Mouse (Mus musculus): ENCODE measurements around the gene Mfap1b. TPM values are rescaled to one million over a fixed set of nuclear protein-coding genes. Genes with fewer than 3 reads are reported as not detected.

Mfap1b gene
- polyA plus RNA-seq, 1 experiment from 2014 or later = 25.5 TPM

GRCm38 (mm10) chr2:121441800-121442199, 32.1 kb downstream of the Mfap1b start:
- Histone ChIP-seq H3K4me1 (replicated peaks; ENCODE audit: control insufficient read depth, insufficient read depth, low read length) (no peaks in the 10 kb centered on the region), H3K9ac (ENCODE audit: low read depth, low read length) (peak overlapping the region; percentile 51), H3K27me3 (replicated peaks; ENCODE audit: control insufficient read depth, insufficient read depth, low read length) (no peaks in the 10 kb centered on the region), H3K4me2 (replicated peaks; ENCODE audit: low read depth) (peak overlapping the region; percentile 91), H3K36me3 (ENCODE audit: control insufficient read depth, insufficient read depth) (peaks cover 23% of the 10 kb centered on the region), H3K4me3 (ENCODE audit: low read depth, low read length) (peak overlapping the region; percentile 41), H3K9me3 (ENCODE audit: control insufficient read depth) (no peaks in the 10 kb centered on the region), H3K27ac (ENCODE audit: low read depth, low read length) (no peak overlapping the region)
- no peak for ATAC-seq
- WGBS = 7% methylated on average over 11 of the region's 11 CpGs
- TF ChIP-seq CTCF (IDR thresholded peaks at IDR 0.05; ENCODE audit: low read depth) = no peak

- Histone ChIP-seq H3K4me3 (ENCODE audit: low read depth, low read length) (no peak overlapping the region), H3K27ac (ENCODE audit: low read depth, low read length) (no peak overlapping the region), H3K27me3 (replicated peaks; ENCODE audit: control insufficient read depth, insufficient read depth, low read length) (no peaks in the 10 kb centered on the region), H3K36me3 (ENCODE audit: control insufficient read depth, insufficient read depth) (peaks cover 29% of the 10 kb centered on the region), H3K9ac (ENCODE audit: low read depth, low read length) (no peak overlapping the region), H3K4me1 (replicated peaks; ENCODE audit: control insufficient read depth, insufficient read depth, low read length) (no peaks in the 10 kb centered on the region), H3K9me3 (ENCODE audit: control insufficient read depth) (no peaks in the 10 kb centered on the region), H3K4me2 (replicated peaks; ENCODE audit: low read depth) (no peak overlapping the region)
- WGBS = 58% methylated on average over 5 of the region's 5 CpGs
- no peak for TF ChIP-seq CTCF (IDR thresholded peaks at IDR 0.05; ENCODE audit: low read depth)
- no peak for ATAC-seq
Observed at GRCm38 (mm10) chr2:121440834-121441605, 32.8 kb downstream of the Mfap1b start.

- Histone ChIP-seq H3K9ac (ENCODE audit: low read depth, low read length) (no peak overlapping the region), H3K4me2 (replicated peaks; ENCODE audit: low read depth) (no peak overlapping the region), H3K27ac (ENCODE audit: low read depth, low read length) (no peak overlapping the region), H3K36me3 (ENCODE audit: control insufficient read depth, insufficient read depth) (peaks cover 41% of the 10 kb centered on the region), H3K27me3 (replicated peaks; ENCODE audit: control insufficient read depth, insufficient read depth, low read length) (no peaks in the 10 kb centered on the region), H3K4me3 (ENCODE audit: low read depth, low read length) (no peak overlapping the region), H3K4me1 (replicated peaks; ENCODE audit: control insufficient read depth, insufficient read depth, low read length) (no peaks in the 10 kb centered on the region), H3K9me3 (ENCODE audit: control insufficient read depth) (no peaks in the 10 kb centered on the region)
- no peak for ATAC-seq
- WGBS = 59% methylated on average over 4 of the region's 4 CpGs
- no peak for TF ChIP-seq CTCF (IDR thresholded peaks at IDR 0.05; ENCODE audit: low read depth)
Observed at GRCm38 (mm10) chr2:121439746-121440145, 34.1 kb downstream of the Mfap1b start.

GRCm38 (mm10) chr2:121434854-121435253, 39.0 kb downstream of the Mfap1b start:
- WGBS = 80% methylated on average over 1 of the region's 1 CpGs
- H3K4me1 ChIP-seq (replicated peaks; ENCODE audit: control insufficient read depth, insufficient read depth, low read length) = no peaks in the 10 kb centered on the region
- no peak overlapping the region for H3K4me2 ChIP-seq (replicated peaks; ENCODE audit: low read depth)
- no peak for ATAC-seq
- no peaks in the 10 kb centered on the region for H3K9me3 ChIP-seq (ENCODE audit: control insufficient read depth)
- no peak overlapping the region for H3K9ac ChIP-seq (ENCODE audit: low read depth, low read length)
- peak; percentile 70 for TF ChIP-seq CTCF (IDR thresholded peaks at IDR 0.05; ENCODE audit: low read depth)
- H3K27me3 ChIP-seq (replicated peaks; ENCODE audit: control insufficient read depth, insufficient read depth, low read length) = no peaks in the 10 kb centered on the region
- H3K36me3 ChIP-seq (ENCODE audit: control insufficient read depth, insufficient read depth) = peaks cover 89% of the 10 kb centered on the region
- H3K27ac ChIP-seq (ENCODE audit: low read depth, low read length) = no peak overlapping the region
- no peak overlapping the region for H3K4me3 ChIP-seq (ENCODE audit: low read depth, low read length)

- peaks cover 72% of the 10 kb centered on the region for H3K36me3 ChIP-seq (ENCODE audit: control insufficient read depth, insufficient read depth)
- H3K4me3 ChIP-seq (ENCODE audit: low read depth, low read length) = no peak overlapping the region
- H3K9ac ChIP-seq (ENCODE audit: low read depth, low read length) = no peak overlapping the region
- 86% methylated on average over 2 of the region's 2 CpGs for WGBS
- TF ChIP-seq CTCF (IDR thresholded peaks at IDR 0.05; ENCODE audit: low read depth) = no peak
- H3K4me1 ChIP-seq (replicated peaks; ENCODE audit: control insufficient read depth, insufficient read depth, low read length) = no peaks in the 10 kb centered on the region
- ATAC-seq = no peak
- no peaks in the 10 kb centered on the region for H3K27me3 ChIP-seq (replicated peaks; ENCODE audit: control insufficient read depth, insufficient read depth, low read length)
- H3K4me2 ChIP-seq (replicated peaks; ENCODE audit: low read depth) = no peak overlapping the region
- H3K9me3 ChIP-seq (ENCODE audit: control insufficient read depth) = no peaks in the 10 kb centered on the region
- no peak overlapping the region for H3K27ac ChIP-seq (ENCODE audit: low read depth, low read length)
Observed at GRCm38 (mm10) chr2:121425890-121426289, 48.0 kb downstream of the Mfap1b start.

GRCm38 (mm10) chr2:121423166-121423565, 50.7 kb downstream of the Mfap1b start:
- Histone ChIP-seq H3K4me3 (ENCODE audit: low read depth, low read length) (no peak overlapping the region), H3K27me3 (replicated peaks; ENCODE audit: control insufficient read depth, insufficient read depth, low read length) (no peaks in the 10 kb centered on the region), H3K4me2 (replicated peaks; ENCODE audit: low read depth) (no peak overlapping the region), H3K36me3 (ENCODE audit: control insufficient read depth, insufficient read depth) (peaks cover 54% of the 10 kb centered on the region), H3K4me1 (replicated peaks; ENCODE audit: control insufficient read depth, insufficient read depth, low read length) (no peaks in the 10 kb centered on the region), H3K9ac (ENCODE audit: low read depth, low read length) (no peak overlapping the region), H3K9me3 (ENCODE audit: control insufficient read depth) (no peaks in the 10 kb centered on the region), H3K27ac (ENCODE audit: low read depth, low read length) (no peak overlapping the region)
- no peak for TF ChIP-seq CTCF (IDR thresholded peaks at IDR 0.05; ENCODE audit: low read depth)
- WGBS = 79% methylated on average over 2 of the region's 2 CpGs
- ATAC-seq = no peak
